Mouse (Mus musculus): ENCODE data around the gene F930015N05Rik.

Gene F930015N05Rik

DNA sequence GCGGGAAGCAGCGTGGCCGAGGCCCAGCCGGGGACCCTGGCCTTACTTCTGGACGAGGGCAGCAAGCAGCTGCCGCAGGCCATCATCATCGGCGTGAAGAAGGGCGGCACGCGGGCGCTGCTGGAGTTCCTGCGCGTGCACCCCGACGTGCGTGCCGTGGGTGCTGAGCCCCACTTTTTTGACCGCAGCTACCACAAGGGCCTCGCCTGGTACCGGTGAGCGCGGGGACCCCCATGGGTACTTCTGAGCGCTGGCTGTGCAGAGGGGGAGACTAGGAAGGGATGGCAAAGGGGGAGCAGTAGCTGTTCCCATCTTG is at the start of gene F930015N05Rik:
Gene F930015N05Rik, minus strand, starts transcription at position 242 of the 316 bp plus-strand sequence.
- ATAC-seq (ENCODE audit: low TSS enrichment), result 0 out of 2 replicates have a peak, but pooled peaks have one; percentile 2

DNA sequence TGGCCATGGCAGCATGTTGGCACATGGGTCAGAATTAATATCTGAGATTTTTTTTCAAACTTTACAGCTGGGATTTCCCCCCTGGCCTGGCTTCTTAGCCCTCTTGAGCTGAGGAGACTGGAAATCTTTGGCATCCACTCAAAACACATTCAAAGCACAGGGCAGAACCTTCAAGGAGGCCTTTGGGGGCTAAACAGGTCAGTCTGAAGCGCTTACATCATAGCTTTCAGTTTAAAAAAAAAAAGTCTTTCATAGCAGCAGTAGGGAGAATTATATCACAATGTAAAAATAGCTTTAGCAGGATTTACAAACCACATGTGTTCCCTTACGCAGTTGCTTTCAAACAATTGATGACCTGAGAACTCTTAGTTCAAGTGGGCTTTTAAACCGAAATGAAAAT is 45.0 kb upstream of the F930015N05Rik start:
- ATAC-seq (ENCODE audit: low TSS enrichment), result no peak

DNA sequence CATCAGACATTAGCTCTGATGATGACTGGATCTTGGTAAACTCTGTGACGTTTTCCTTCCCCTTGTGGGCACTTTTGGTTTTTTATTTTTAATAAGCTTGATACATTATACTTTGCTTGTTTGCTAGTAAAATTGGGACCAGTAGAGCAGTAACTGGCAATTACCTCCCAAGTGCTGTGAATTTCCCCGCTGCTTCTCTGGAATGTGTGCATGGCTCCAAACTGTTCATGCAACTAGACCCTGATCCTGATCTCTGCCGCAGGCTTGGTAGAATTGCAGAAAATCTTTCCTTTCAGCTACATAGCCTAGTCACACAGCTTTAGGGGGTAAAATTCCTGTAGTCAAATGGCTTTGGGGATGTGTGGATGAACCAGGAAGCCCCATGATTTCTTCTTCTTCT is 37.2 kb upstream of the F930015N05Rik start:
- ATAC-seq (ENCODE audit: low TSS enrichment), result no peak

DNA sequence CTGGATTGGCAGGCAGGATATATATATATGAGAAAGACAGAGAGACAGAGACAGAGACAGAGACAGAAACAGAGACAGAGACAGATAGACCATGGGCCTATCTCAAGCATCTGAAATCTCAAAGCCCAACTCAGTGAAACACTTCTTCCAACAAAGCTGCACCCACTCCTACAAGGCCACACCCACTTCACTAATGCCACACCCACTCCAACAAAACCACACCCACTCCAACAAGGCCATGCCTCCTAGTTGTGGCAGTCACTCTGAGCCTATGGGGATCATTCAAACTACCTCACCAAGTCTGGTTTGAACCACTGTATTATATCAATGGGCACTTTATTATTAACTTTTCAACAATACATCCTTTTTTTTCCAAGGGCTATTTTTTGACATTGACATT is 34.2 kb upstream of the F930015N05Rik start:
- no peak for ATAC-seq (ENCODE audit: low TSS enrichment)

DNA sequence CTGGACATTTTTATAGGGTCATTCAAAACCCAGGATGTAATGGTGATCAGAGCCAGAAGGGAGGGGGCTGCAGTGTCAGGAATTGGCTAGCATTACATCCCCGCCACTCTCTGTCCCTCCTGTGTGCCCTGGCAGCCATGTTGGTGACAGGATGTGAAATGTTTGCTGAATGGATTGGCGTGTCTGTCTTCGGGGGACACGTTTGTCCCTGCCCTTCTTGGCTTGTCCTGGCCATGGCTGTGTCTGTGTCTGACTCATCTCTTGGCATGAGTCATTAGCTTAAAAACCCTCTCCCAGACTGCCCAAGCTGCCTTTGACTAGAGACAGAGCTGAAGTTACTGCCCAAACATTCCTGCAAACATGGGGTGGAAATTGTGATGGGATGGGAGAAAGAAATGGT is 32.3 kb upstream of the F930015N05Rik start:
- ATAC-seq (ENCODE audit: low TSS enrichment), result no peak

DNA sequence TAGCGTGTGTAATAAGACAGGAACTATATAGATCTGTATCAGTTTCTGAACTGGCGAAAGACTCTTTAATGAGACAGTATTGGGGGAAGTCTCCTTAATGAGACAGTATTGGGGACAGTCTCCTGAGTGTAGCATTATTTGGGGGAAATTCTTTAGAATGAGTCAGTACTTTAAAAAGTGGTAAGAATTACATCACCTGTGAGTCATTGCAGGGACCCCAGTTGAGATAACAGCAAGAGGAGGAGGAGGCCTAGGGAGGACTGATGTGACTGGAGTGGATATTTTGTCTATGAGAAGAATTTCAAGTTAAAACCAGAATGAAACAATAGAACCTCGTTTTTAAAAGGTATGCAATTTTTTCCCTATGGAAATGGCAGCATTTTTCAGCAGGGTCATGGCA is 25.3 kb upstream of the F930015N05Rik start:
- ATAC-seq (ENCODE audit: low TSS enrichment), result no peak

DNA sequence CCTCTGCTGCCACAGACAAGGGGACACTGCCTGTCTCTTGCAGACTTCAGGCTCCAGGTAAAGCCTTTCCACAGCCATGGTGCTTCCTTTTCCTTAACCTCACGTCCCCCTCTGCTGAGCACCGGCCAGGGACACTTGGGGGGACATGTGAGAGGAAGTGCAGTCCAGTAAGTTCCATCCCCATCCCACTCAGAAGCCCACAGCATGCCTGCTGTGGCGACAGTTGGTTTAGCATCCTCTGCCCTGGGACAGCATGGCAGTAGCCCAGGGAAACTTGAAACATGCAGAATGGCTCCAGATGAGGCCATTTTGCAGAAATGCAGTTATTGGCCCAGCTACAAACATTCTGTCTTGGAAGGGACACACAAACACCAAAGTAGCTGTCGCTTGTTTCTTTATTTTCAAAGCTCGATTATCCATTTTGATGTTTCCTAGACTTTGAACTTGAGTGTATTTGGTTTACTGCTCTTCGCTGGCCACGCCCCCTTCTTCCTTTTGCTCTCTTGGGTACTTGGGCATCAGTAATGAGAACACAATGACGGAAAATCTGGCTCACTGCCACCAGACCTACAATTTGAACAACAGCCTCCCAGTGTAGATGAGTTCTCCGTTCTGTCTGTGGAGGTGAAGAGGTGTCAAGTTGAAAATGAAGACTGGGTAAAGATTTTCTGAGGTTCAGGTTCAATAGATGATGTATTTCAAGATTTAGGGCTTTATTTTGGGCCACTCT is 12.3 kb upstream of the F930015N05Rik start:
- no peak for ATAC-seq (ENCODE audit: low TSS enrichment)

DNA sequence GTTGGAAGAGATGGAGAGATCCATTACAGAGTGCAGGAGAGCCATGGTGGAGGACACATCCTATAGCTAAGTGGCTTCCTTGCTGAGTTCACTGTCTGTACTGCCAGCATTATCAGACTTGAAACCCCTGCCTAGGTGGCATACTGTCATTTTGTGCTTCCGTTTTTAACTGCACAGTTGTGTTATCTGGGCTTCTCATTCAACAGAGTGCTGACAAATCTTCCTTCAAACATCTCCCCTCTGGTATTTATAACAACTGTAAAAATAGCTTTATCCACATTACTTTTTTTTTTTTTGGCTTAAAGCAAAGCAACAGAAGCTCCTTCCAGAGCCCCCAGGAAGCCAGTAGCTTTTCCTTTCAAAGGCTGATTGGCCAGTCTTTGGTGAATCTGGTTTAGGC is 8.8 kb upstream of the F930015N05Rik start:
- no peak for ATAC-seq (ENCODE audit: low TSS enrichment)

DNA sequence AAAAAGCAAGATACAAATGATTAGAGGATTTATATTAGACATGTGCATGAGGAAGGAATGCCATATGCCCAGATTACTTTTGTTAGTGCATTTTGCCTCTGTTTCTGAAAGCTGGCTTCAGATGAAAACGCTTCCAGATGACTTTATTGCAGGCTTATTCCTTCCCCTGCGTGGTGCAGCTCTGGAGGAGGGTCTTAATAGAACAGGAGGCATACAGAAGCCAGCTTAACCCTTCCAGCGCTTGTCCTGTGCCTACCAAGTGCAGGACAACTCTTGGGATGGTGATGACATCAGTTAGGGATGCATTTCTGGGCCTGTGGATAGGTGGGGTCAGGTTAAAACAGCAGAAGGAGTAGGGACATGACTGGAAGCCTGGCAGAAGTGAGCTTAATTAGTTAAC is 6.2 kb upstream of the F930015N05Rik start:
- ATAC-seq (ENCODE audit: low TSS enrichment), result no peak

DNA sequence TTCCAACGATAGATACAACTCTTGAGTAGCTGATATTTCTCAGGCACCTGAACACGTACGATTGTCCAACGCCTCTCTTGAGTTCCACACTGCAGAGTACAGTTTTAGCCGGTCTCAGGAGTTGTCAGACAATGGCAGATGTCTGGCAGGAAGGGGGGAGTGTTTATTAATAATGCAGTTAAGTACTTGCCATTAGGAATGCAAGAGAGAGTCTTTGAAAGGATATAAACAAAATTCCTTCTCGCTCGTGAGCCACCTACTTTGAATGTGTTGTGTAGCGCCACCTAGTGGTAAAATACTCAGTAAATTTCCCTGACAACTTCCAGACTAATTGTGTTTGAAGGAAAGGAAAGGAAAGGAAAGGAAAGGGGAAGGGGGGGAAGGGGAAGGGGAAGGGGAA is 5.7 kb upstream of the F930015N05Rik start:
- ATAC-seq (ENCODE audit: low TSS enrichment), result peak; percentile 52; the same call in 1 of the 2 replicates

DNA sequence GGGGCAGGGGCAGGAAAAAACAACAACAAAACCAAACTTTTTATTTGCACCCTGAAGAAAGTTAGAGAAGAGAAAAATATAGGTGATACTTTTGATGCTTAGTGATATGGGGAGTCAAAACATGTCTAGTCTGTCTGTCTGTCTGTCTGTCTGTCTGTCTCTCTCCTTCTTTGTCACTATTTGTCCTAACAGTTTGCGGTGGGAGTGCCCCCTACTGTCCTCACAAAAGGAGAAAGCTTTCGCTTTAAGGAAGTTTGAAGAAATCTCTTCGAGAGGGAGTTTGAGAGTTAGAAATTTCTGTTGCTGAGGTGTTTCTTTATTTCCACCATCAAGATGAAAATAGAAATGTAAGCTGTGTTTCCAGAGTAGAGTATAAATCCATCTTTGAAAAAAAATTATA is 2.5 kb upstream of the F930015N05Rik start:
- ATAC-seq (ENCODE audit: low TSS enrichment), result no peak

DNA sequence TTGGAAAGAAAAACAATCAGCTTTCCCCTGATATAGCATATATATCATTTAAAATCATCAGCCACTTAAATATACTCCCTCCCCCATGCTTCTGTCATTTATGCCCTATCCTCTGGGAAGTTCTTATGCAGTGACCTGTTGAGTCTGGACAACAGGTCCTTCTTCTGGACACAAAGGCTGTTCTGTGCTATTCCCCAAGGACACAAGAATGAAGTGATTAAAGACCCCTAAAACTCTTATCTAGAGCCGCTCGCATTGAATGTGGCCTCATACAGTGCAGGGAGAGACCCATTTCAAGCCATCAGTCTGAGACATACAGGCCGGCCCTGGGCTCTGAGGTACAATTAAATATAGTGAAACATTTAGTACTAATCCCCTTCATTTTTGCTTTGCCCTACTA is 1.3 kb upstream of the F930015N05Rik start:
- ATAC-seq (ENCODE audit: low TSS enrichment), result no peak

DNA sequence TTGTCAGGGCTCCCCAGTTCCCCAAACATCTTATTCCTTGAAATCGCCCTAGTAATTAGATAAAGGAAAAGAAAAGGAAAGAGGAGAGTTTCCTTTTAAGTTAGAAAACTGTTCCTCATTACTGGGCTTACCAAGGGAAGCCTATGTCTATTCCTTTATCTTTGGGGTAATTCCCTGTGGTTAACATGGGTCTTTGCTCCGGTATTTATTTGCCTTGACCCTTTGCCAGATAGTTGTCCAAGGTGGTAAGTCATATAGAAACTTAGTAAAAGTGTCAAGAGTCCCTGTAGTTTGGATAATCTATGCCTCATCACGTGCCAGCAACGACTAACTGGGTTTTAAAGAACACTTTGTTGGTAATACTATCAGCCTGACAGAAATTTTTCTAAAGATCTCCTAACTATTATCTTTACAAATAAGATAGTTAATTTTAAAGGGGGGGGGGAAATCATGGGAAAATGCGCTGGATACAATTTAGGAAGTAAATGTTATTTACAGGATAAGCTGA is 392 bp upstream of the F930015N05Rik start:
- no peak for ATAC-seq (ENCODE audit: low TSS enrichment)

DNA sequence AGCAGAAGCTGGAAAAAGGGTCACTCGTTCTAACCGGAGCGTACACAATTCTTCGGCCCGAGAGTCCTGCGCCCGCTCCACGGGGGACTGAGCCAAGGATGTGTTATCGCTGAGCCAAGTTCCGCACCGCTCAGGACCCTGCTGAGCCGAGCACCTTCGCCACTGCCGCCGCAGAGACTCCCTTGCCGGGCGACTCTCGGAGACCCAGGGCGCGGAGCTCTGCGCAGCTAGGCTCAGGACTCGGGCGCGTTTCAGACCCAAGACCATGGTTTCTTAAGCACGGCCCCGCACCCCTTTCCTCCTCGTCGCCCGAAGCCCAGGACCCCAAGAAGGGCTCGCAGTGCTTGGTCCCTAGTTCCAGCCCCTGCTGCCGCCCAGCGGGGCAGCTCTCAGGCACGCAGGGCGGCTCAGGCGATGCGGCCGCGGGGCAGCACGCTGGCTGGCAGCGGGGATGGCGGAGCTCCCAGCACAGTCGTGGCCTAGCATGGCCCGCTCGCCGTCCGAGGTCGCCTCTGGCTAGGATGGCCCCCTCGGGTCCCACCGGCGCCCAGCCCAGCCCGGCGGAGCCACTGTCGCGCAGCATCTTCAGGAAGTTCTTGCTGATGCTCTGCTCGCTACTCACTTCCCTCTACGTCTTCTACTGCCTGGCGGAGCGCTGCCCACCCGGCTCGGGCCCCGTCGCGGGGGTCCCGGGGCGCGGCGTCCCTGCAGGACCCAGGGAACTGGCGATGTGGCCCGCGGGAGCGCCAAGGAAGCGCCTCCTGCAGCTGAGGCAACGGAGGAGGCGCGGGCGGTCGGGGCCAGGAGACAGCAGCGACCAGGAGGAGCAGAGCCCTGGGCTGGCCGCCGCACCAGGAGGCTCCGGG is 674 bp downstream of the F930015N05Rik start:
- peak; percentile 76 for ATAC-seq (ENCODE audit: low TSS enrichment)

DNA sequence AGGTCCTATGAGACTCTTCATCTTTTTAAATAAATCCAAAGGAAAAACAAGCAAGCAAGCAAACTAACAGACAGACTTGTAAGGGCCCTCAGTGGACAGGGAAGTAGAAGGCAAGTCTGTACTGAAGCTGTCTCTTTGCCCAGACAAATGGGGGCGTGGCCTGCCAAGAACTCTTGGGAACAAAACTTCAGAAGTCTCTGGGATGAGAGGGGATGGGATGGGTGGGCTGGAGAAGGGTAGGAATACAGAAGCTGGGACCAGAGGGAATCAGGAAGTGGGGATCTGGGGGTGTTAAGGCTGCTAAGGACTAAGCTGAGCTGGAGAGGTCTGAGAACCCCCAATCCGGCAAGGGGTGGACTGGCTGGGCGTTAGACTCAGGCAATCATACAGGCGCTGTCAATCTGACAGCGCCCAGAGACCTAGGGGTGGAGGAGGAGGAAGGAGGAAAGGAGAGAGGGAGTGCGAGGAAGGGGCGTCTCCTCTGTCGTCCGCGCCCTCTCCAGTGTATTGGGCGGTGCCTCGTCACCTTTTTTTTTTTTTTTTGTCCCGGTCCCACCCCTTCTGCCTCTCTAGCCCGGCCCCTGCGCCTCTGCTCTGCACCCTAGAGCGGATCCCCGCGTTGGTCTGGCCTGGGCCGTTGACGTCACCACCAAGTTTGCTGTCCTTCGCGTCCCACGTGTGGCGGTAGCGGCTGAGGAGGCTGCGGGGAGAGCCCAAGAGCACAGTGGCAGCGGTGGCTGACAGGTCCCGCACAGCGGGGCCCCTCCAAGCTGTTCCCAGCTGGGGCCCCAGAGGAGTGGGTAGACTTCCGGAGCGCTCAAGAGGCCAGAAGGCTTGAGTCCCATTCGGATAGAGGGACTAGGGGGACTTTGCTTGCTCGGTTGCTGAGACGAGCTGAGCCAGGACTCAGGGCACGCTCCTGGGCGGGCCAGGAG is 1.6 kb downstream of the F930015N05Rik start, which contains the start of gene Hs3st3a1:
Gene Hs3st3a1, plus strand, starts transcription at position 722 of the 935 bp plus-strand sequence.
- peak; percentile 75 for ATAC-seq (ENCODE audit: low TSS enrichment)

DNA sequence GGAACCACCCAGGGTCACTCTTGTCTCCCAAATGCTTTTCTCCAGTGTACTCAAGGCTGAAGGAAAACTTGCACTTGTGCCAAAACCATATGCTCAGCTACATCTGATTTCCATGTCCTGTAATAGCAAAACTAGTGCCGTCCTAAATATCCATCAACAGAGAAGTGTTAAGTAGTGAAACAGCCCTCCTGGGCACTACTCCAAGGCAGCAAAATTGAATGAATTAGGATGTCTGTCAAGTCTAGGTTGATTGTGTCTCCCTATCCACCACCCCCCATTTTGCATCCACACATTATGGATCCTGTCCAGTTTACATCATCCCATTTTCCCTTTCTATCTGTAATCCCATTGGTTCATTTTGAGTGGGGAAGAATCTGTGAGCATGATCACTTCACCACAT is 17.5 kb downstream of the F930015N05Rik start:
- no peak for ATAC-seq (ENCODE audit: low TSS enrichment)

DNA sequence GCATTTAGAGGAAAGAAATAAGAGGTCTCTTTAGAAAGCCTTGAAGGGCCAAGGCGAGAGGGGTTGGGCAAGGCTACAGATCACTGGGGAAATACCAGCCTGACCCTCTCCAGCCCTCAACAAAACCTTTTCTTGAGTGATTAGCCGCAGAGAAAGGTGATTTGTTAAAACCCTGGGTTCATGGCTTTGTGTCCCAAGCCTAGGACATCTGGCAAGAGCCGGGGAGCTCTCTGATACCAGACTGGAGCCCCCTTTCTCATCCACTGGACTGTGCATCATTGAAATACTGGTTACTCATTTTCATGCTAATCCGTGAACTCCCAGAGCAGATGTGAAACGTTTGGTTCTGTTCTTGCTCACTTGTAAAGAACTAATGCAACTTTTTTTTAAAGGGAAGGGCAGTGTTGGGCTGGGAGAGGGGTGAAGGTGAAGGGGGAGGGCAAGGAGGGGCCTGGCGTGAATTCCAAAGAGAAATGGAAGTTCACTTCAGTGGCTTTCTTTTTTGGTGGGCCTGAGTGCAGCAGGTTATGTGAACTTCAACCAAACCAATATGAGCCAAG is 35.8 kb downstream of the F930015N05Rik start:
- no peak for ATAC-seq (ENCODE audit: low TSS enrichment)

DNA sequence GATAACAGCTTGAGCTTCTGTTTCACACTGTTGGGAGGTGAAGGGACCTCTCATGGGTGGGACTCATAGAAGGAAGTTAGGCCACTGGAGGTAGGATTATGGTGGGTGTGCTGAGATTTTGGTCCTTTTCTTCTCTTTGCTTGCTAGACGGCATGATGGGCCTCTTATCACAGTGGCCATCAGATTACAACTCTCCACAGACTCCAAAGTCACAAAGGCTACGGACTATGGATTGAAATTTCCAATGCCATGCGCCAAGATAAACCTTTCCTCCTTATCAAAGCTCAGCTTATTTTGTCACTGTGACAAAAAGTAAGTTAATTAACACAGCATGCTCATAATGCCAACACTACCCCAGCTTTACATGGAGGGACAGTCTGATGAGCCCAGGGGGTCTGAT is 38.8 kb downstream of the F930015N05Rik start:
- ATAC-seq (ENCODE audit: low TSS enrichment), result no peak

DNA sequence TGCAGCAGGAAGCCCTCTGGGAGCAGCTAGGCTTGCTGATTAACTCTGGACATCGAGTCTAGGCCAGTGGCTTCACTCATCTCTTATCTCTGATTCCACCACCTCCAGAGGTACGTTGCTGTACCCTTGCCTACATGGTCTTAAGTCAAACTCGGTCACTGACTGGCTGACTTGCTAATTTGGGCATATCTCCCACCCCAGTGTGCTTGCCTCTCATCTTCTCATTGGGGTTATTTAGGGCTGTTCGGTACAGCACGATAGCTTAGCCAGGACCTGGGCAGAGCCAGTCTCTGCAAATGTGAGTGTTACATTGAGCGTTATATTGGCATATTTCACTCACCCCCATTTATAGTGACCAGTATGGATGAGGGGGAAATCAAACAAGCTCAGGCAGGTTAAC is 39.5 kb downstream of the F930015N05Rik start:
- ATAC-seq (ENCODE audit: low TSS enrichment), result no peak

DNA sequence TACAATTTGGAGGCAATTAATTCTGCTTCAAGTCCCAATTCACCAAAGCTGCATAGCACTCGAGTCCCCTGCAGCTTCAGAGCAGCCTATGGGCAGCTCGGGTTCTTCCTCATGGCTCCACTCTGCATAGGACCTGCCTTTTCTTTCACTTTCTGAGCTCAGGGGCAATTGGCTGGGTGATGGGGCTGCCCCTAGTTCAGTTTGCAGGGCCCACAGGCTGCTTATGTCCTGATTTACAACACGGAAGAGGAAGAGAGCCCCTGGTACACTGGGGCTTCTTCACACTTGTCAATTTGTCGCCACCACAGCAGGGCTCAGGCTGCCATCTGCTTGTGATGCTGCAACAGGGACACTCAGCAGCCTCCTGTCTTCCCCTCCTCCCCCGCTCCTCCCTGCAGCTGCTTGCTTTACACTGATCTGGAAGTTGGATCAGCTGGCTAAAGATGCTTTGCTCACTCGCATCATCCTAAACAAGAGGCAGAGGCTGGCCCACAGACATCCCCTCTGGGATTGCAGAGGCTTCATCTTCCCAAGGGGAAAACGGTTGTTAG is 40.0 kb downstream of the F930015N05Rik start:
- peak; percentile 99 for ATAC-seq (ENCODE audit: low TSS enrichment)

DNA sequence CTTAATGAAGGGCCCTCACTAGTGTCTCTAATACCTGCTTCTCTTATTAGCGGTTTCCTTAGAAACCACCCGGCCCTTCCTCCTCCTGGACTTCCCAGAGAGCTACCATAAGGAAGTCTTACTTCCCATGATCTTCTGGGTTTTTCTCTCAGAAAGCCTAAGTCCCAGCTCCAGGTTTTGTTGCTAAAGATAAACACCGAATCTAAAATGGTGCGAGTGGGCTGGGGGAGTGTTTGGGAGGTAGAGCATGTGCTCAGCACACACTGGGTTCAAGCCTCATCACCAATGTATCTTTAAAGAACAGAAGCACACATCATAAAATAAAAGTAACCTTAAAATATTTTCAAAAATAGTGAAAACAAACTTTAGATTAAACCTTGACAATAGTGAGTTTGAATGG is 50.1 kb downstream of the F930015N05Rik start:
- ATAC-seq (ENCODE audit: low TSS enrichment), result peak; percentile 69; the same call in 1 of the 2 replicates
